Mouse (Mus musculus): Measurements from ENCODE around the gene Gm13199. TPM values are rescaled to one million over a fixed set of nuclear protein-coding genes. Genes with fewer than 3 reads are reported as not detected.

Gene Gm13199
- polyA plus RNA-seq, 1 experiment from 2014 or later = 2.2 TPM

GRCm38 (mm10) chr2:5877446-5877845, 14.7 kb upstream of the Gm13199 start:
- no peak overlapping the region for H3K4me2 ChIP-seq
- H3K9me3 ChIP-seq (ENCODE audit: control insufficient read depth, low read length) = no peaks in the 10 kb centered on the region
- peaks cover 24% of the 10 kb centered on the region for H3K36me3 ChIP-seq (ENCODE audit: control insufficient read depth, insufficient read depth, low read length)
- no peaks in the 10 kb centered on the region for H3K27me3 ChIP-seq (ENCODE audit: control insufficient read depth, insufficient read depth, low read length)
- peak; percentile 86 for DNase-seq (ENCODE audit: low spot score, missing footprints)
- no peak overlapping the region for H3K27ac ChIP-seq (ENCODE audit: low read depth, low read length)
- 76% methylated on average over 3 of the region's 3 CpGs for WGBS
- no peak overlapping the region for H3K9ac ChIP-seq (ENCODE audit: low read length)
- H3K4me3 ChIP-seq (ENCODE audit: low read depth, low read length) = no peak overlapping the region
- ATAC-seq (ENCODE audit: low FRiP score) = no peak
- no peaks in the 10 kb centered on the region for H3K4me1 ChIP-seq (ENCODE audit: control insufficient read depth, insufficient read depth, low read length)

- ATAC-seq (ENCODE audit: low FRiP score) (no peak), DNase-seq (ENCODE audit: low spot score, missing footprints) (no peak)
- no peak overlapping the region for H3K9ac ChIP-seq (ENCODE audit: low read length)
- H3K4me2 ChIP-seq = no peak overlapping the region
- H3K27ac ChIP-seq (ENCODE audit: low read depth, low read length) = no peak overlapping the region
- peaks cover 17% of the 10 kb centered on the region for H3K36me3 ChIP-seq (ENCODE audit: control insufficient read depth, insufficient read depth, low read length)
- 90% methylated on average over 5 of the region's 5 CpGs for WGBS
- no peaks in the 10 kb centered on the region for H3K9me3 ChIP-seq (ENCODE audit: control insufficient read depth, low read length)
- H3K4me1 ChIP-seq (ENCODE audit: control insufficient read depth, insufficient read depth, low read length) = no peaks in the 10 kb centered on the region
- H3K4me3 ChIP-seq (ENCODE audit: low read depth, low read length) = no peak overlapping the region
- no peaks in the 10 kb centered on the region for H3K27me3 ChIP-seq (ENCODE audit: control insufficient read depth, insufficient read depth, low read length)
Measured at GRCm38 (mm10) chr2:5869746-5870145, 7.0 kb upstream of the Gm13199 start.

GRCm38 (mm10) chr2:5867681-5868080, 4.9 kb upstream of the Gm13199 start:
- no peak for ATAC-seq (ENCODE audit: low FRiP score)

GRCm38 (mm10) chr2:5851866-5852265, 10.9 kb downstream of the Gm13199 start:
- Histone ChIP-seq H3K36me3 (ENCODE audit: control insufficient read depth, insufficient read depth, low read length) (peaks cover 1% of the 10 kb centered on the region), H3K27ac (ENCODE audit: low read depth, low read length) (no peak overlapping the region), H3K4me2 (no peak overlapping the region), H3K9ac (ENCODE audit: low read length) (no peak overlapping the region), H3K27me3 (ENCODE audit: control insufficient read depth, insufficient read depth, low read length) (no peaks in the 10 kb centered on the region), H3K9me3 (ENCODE audit: control insufficient read depth, low read length) (no peaks in the 10 kb centered on the region), H3K4me3 (ENCODE audit: low read depth, low read length) (no peak overlapping the region), H3K4me1 (ENCODE audit: control insufficient read depth, insufficient read depth, low read length) (no peaks in the 10 kb centered on the region)
- DNase-seq (ENCODE audit: low spot score, missing footprints) (no peak), ATAC-seq (ENCODE audit: low FRiP score) (no peak)
- 88% methylated on average over 5 of the region's 5 CpGs for WGBS

More at GRCm38 (mm10) chr2:5867681-5868080, 4.9 kb upstream of the Gm13199 start:
- peaks cover 11% of the 10 kb centered on the region for H3K36me3 ChIP-seq (ENCODE audit: control insufficient read depth, insufficient read depth, low read length)
- no peak overlapping the region for H3K4me3 ChIP-seq (ENCODE audit: low read depth, low read length)
- no peak overlapping the region for H3K27ac ChIP-seq (ENCODE audit: low read depth, low read length)
- H3K27me3 ChIP-seq (ENCODE audit: control insufficient read depth, insufficient read depth, low read length) = no peaks in the 10 kb centered on the region
- H3K9me3 ChIP-seq (ENCODE audit: control insufficient read depth, low read length) = no peaks in the 10 kb centered on the region
- WGBS = 89% methylated on average over 2 of the region's 2 CpGs
- no peaks in the 10 kb centered on the region for H3K4me1 ChIP-seq (ENCODE audit: control insufficient read depth, insufficient read depth, low read length)
- no peak for DNase-seq (ENCODE audit: low spot score, missing footprints)
- H3K9ac ChIP-seq (ENCODE audit: low read length) = no peak overlapping the region
- H3K4me2 ChIP-seq = no peak overlapping the region

GRCm38 (mm10) chr2:5851116-5851515, 11.6 kb downstream of the Gm13199 start:
- H3K9ac ChIP-seq (ENCODE audit: low read length) = no peak overlapping the region
- DNase-seq (ENCODE audit: low spot score, missing footprints) = no peak
- H3K9me3 ChIP-seq (ENCODE audit: control insufficient read depth, low read length) = no peaks in the 10 kb centered on the region
- WGBS = 93% methylated on average over 9 of the region's 9 CpGs
- no peaks in the 10 kb centered on the region for H3K27me3 ChIP-seq (ENCODE audit: control insufficient read depth, insufficient read depth, low read length)
- no peak overlapping the region for H3K4me3 ChIP-seq (ENCODE audit: low read depth, low read length)
- no peaks in the 10 kb centered on the region for H3K36me3 ChIP-seq (ENCODE audit: control insufficient read depth, insufficient read depth, low read length)
- H3K27ac ChIP-seq (ENCODE audit: low read depth, low read length) = no peak overlapping the region
- H3K4me2 ChIP-seq = no peak overlapping the region
- no peak for ATAC-seq (ENCODE audit: low FRiP score)
- H3K4me1 ChIP-seq (ENCODE audit: control insufficient read depth, insufficient read depth, low read length) = peaks cover 5% of the 10 kb centered on the region

GRCm38 (mm10) chr2:5845826-5846225, 16.9 kb downstream of the Gm13199 start:
- peaks cover 11% of the 10 kb centered on the region for H3K4me1 ChIP-seq (ENCODE audit: control insufficient read depth, insufficient read depth, low read length)
- H3K36me3 ChIP-seq (ENCODE audit: control insufficient read depth, insufficient read depth, low read length) = no peaks in the 10 kb centered on the region; the same call in 1 of the 2 replicates
- no peaks in the 10 kb centered on the region for H3K9me3 ChIP-seq (ENCODE audit: control insufficient read depth, low read length)
- no peak overlapping the region for H3K27ac ChIP-seq (ENCODE audit: low read depth, low read length)
- ATAC-seq (ENCODE audit: low FRiP score) (no peak), DNase-seq (ENCODE audit: low spot score, missing footprints) (no peak)
- H3K27me3 ChIP-seq (ENCODE audit: control insufficient read depth, insufficient read depth, low read length) = no peaks in the 10 kb centered on the region
- H3K4me2 ChIP-seq = peak overlapping the region; percentile 47
- 52% methylated on average over 4 of the region's 4 CpGs for WGBS
- H3K4me3 ChIP-seq (ENCODE audit: low read depth, low read length) = peak overlapping the region; percentile 57
- H3K9ac ChIP-seq (ENCODE audit: low read length) = peak overlapping the region; percentile 90

- Histone ChIP-seq H3K27me3 (ENCODE audit: control insufficient read depth, insufficient read depth, low read length) (no peaks in the 10 kb centered on the region), H3K4me3 (ENCODE audit: low read depth, low read length) (peak within 1 kb of the TSS; percentile 57), H3K36me3 (ENCODE audit: control insufficient read depth, insufficient read depth, low read length) (peaks cover 7% of the 10 kb centered on the region), H3K9me3 (ENCODE audit: control insufficient read depth, low read length) (peaks cover under 1% of the 10 kb centered on the region; the same call in 1 of the 2 replicates), H3K27ac (ENCODE audit: low read depth, low read length) (peak within 1 kb of the TSS; percentile 79), H3K9ac (ENCODE audit: low read length) (peak within 1 kb of the TSS; percentile 90), H3K4me2 (peak within 1 kb of the TSS; percentile 47), H3K4me1 (ENCODE audit: control insufficient read depth, insufficient read depth, low read length) (peaks cover 11% of the 10 kb centered on the region)
- ATAC-seq (ENCODE audit: low FRiP score) = peak; percentile 96
- under 1% methylated on average over 53 of the region's 53 CpGs for WGBS
- peak; percentile 100 for DNase-seq (ENCODE audit: low spot score, missing footprints)
Measured at GRCm38 (mm10) chr2:5844873-5845631, 17.7 kb downstream of the Gm13199 start, which contains the start of the genes Nudt5 and Cdc123. TSS of gene Nudt5 (plus strand) at chr2:5845019. TSS of gene Cdc123 (minus strand) at chr2:5845164.

GRCm38 (mm10) chr2:5844181-5844872, 18.4 kb downstream of the Gm13199 start:
- H3K27me3 ChIP-seq (ENCODE audit: control insufficient read depth, insufficient read depth, low read length) = no peaks in the 10 kb centered on the region
- peak overlapping the region; percentile 47 for H3K4me2 ChIP-seq
- no peak for DNase-seq (ENCODE audit: low spot score, missing footprints)
- peak; percentile 40 for ATAC-seq (ENCODE audit: low FRiP score)
- H3K9me3 ChIP-seq (ENCODE audit: control insufficient read depth, low read length) = peaks cover 5% of the 10 kb centered on the region; the same call in 1 of the 2 replicates
- WGBS = 7% methylated on average over 23 of the region's 23 CpGs
- H3K4me1 ChIP-seq (ENCODE audit: control insufficient read depth, insufficient read depth, low read length) = peaks cover 11% of the 10 kb centered on the region
- H3K36me3 ChIP-seq (ENCODE audit: control insufficient read depth, insufficient read depth, low read length) = peaks cover 14% of the 10 kb centered on the region
- H3K27ac ChIP-seq (ENCODE audit: low read depth, low read length) = peak overlapping the region; percentile 79; the same call in 1 of the 2 replicates
- H3K4me3 ChIP-seq (ENCODE audit: low read depth, low read length) = peak overlapping the region; percentile 57
- peak overlapping the region; percentile 90 for H3K9ac ChIP-seq (ENCODE audit: low read length)

GRCm38 (mm10) chr2:5840815-5841214, 21.9 kb downstream of the Gm13199 start:
- no peak overlapping the region for H3K27ac ChIP-seq (ENCODE audit: low read depth, low read length)
- no peak overlapping the region for H3K4me2 ChIP-seq
- H3K4me1 ChIP-seq (ENCODE audit: control insufficient read depth, insufficient read depth, low read length) = peaks cover 3% of the 10 kb centered on the region; the same call in 1 of the 2 replicates
- WGBS = 95% methylated on average over 11 of the region's 11 CpGs
- no peak overlapping the region for H3K9ac ChIP-seq (ENCODE audit: low read length)
- no peak overlapping the region for H3K4me3 ChIP-seq (ENCODE audit: low read depth, low read length)
- H3K9me3 ChIP-seq (ENCODE audit: control insufficient read depth, low read length) = peaks cover 5% of the 10 kb centered on the region; the same call in 1 of the 2 replicates
- no peak for DNase-seq (ENCODE audit: low spot score, missing footprints)
- H3K27me3 ChIP-seq (ENCODE audit: control insufficient read depth, insufficient read depth, low read length) = no peaks in the 10 kb centered on the region
- peaks cover 16% of the 10 kb centered on the region for H3K36me3 ChIP-seq (ENCODE audit: control insufficient read depth, insufficient read depth, low read length)
- no peak for ATAC-seq (ENCODE audit: low FRiP score)
